Mouse (Mus musculus) limb, embryonic 10.5 days (tissue): ENCODE measurements around the gene Rrp1. TPM values are rescaled to one million over a fixed set of nuclear protein-coding genes. Genes with fewer than 3 reads are reported as not detected.
A peak's percentile ranks its signal among the peaks of the same experiment; 100 is the strongest.

Source experiments
- DNase-seq: peaks from one replicate; pipeline ENCODE4 v3.0.0-alpha.2; 2017; ENCODE audit warnings: low spot score
- H3K27ac ChIP-seq: fragments of 300-500 bp; sonication (generic); 2 replicates; pipeline ENCODE4 v1.5.1; 2016; ENCODE audit warnings: mild to moderate bottlenecking
- H3K27me3 ChIP-seq: fragments of 300-500 bp; sonication (generic); 2 replicates; pipeline ENCODE4 v1.6.1; 2016; ENCODE audit warnings: low read depth, mild to moderate bottlenecking; ENCODE audit not compliant: poor library complexity, severe bottlenecking
- H3K36me3 ChIP-seq: fragments of 300-500 bp; sonication (generic); 2 replicates; pipeline ENCODE4 v1.6.1; 2016; ENCODE audit warnings: mild to moderate bottlenecking, moderate library complexity
- H3K4me1 ChIP-seq: fragments of 300-500 bp; sonication (generic); 2 replicates; pipeline ENCODE4 v1.6.1; 2016
- H3K4me3 ChIP-seq: fragments of 300-500 bp; sonication (generic); 2 replicates; pipeline ENCODE4 v1.5.1; 2016; ENCODE audit warnings: mild to moderate bottlenecking, moderate library complexity
- H3K9me3 ChIP-seq: fragments of 300-500 bp; sonication (generic); replicated peaks from 2 replicates; pipeline ENCODE4 v1.6.1; 2016; ENCODE audit warnings: mild to moderate bottlenecking
- WGBS: fragments of 180-500 bp; shearing (Covaris S2); methylation state at CpG from one replicate; pipeline ENCODE4 v1.1.7; 2016; 5-methylcytosine and 5-hydroxymethylcytosine counted together
- polyA plus RNA-seq: library from polyadenylated mRNA; unstranded; fragments of >200 nt; fragmentation: Nextera tagmentation; extraction: Ambion mirVana; gene quantifications from 2 replicates; pipeline ENCODE4 v1.2.1, GENCODE M21; 2016

Gene Rrp1
- polyA plus RNA-seq, 1 experiment from 2014 or later: 355 TPM

GRCm38 (mm10) chr10:78440812-78441211 lies 28.0 kb upstream of the Rrp1 start:
- Histone ChIP-seq H3K27ac (no peak overlapping the region), H3K4me1 (peaks cover 3% of the 10 kb centered on the region; the same call in 1 of the 2 replicates), H3K9me3 (no peaks in the 10 kb centered on the region), H3K27me3 (no peaks in the 10 kb centered on the region), H3K4me3 (no peak overlapping the region), H3K36me3 (peaks cover 19% of the 10 kb centered on the region)
- 69% methylated on average over 9 of the region's 9 CpGs for WGBS
- DNase-seq: peak; percentile 45

- H3K9me3 ChIP-seq: no peaks in the 10 kb centered on the region
- no peaks in the 10 kb centered on the region for H3K27me3 ChIP-seq
- WGBS: 92% methylated on average over 7 of the region's 7 CpGs
Observed at GRCm38 (mm10) chr10:78439990-78440389, 27.1 kb upstream of the Rrp1 start.

GRCm38 (mm10) chr10:78439550-78439949 lies 26.7 kb upstream of the Rrp1 start:
- 67% methylated on average over 5 of the region's 5 CpGs for WGBS
- peak; percentile 44 for DNase-seq
- Histone ChIP-seq H3K9me3 (no peaks in the 10 kb centered on the region), H3K27ac (no peak overlapping the region), H3K36me3 (peaks cover 10% of the 10 kb centered on the region), H3K27me3 (no peaks in the 10 kb centered on the region), H3K4me3 (no peak overlapping the region), H3K4me1 (peaks cover 3% of the 10 kb centered on the region; the same call in 1 of the 2 replicates)

More at GRCm38 (mm10) chr10:78439990-78440389, 27.1 kb upstream of the Rrp1 start:
- no peak for DNase-seq
- Histone ChIP-seq H3K4me1 (peaks cover 3% of the 10 kb centered on the region; the same call in 1 of the 2 replicates), H3K27ac (no peak overlapping the region), H3K4me3 (no peak overlapping the region), H3K36me3 (peaks cover 14% of the 10 kb centered on the region)

- Histone ChIP-seq H3K36me3 (no peaks in the 10 kb centered on the region; the same call in 1 of the 2 replicates), H3K4me1 (peaks cover 3% of the 10 kb centered on the region; the same call in 1 of the 2 replicates), H3K4me3 (no peak overlapping the region), H3K9me3 (no peaks in the 10 kb centered on the region), H3K27ac (no peak overlapping the region), H3K27me3 (no peaks in the 10 kb centered on the region)
- peak; percentile 87 for DNase-seq
- WGBS: 17% methylated on average over 5 of the region's 5 CpGs
Observed at GRCm38 (mm10) chr10:78438094-78438493, 25.3 kb upstream of the Rrp1 start.

- DNase-seq: no peak
- Histone ChIP-seq H3K27ac (no peak overlapping the region), H3K9me3 (no peaks in the 10 kb centered on the region), H3K36me3 (peaks cover 15% of the 10 kb centered on the region), H3K4me3 (no peak overlapping the region), H3K27me3 (no peaks in the 10 kb centered on the region), H3K4me1 (peaks cover under 1% of the 10 kb centered on the region; the same call in 1 of the 2 replicates)
- 78% methylated on average over 3 of the region's 3 CpGs for WGBS
Observed at GRCm38 (mm10) chr10:78432853-78433252, 20.0 kb upstream of the Rrp1 start.

GRCm38 (mm10) chr10:78429776-78430175 lies 16.9 kb upstream of the Rrp1 start:
- peaks cover 25% of the 10 kb centered on the region for H3K36me3 ChIP-seq
- H3K4me1 ChIP-seq: peaks cover 18% of the 10 kb centered on the region
- WGBS: 84% methylated on average over 2 of the region's 2 CpGs
- H3K4me3 ChIP-seq: no peak overlapping the region
- no peak overlapping the region for H3K27ac ChIP-seq
- no peaks in the 10 kb centered on the region for H3K27me3 ChIP-seq
- no peaks in the 10 kb centered on the region for H3K9me3 ChIP-seq
- DNase-seq: no peak

- Histone ChIP-seq H3K4me1 (peaks cover 18% of the 10 kb centered on the region), H3K27ac (no peak overlapping the region), H3K4me3 (no peak overlapping the region), H3K9me3 (no peaks in the 10 kb centered on the region), H3K36me3 (peaks cover 25% of the 10 kb centered on the region), H3K27me3 (no peaks in the 10 kb centered on the region)
- no peak for DNase-seq
- 94% methylated on average over 5 of the region's 5 CpGs for WGBS
Observed at GRCm38 (mm10) chr10:78429180-78429579, 16.3 kb upstream of the Rrp1 start.

GRCm38 (mm10) chr10:78428070-78428469 lies 15.2 kb upstream of the Rrp1 start:
- no peak for DNase-seq
- Histone ChIP-seq H3K36me3 (peaks cover 25% of the 10 kb centered on the region), H3K4me3 (no peak overlapping the region), H3K4me1 (peaks cover 18% of the 10 kb centered on the region), H3K9me3 (no peaks in the 10 kb centered on the region), H3K27ac (no peak overlapping the region), H3K27me3 (no peaks in the 10 kb centered on the region)
- WGBS: 93% methylated on average over 11 of the region's 11 CpGs

GRCm38 (mm10) chr10:78426117-78426735 lies 13.4 kb upstream of the Rrp1 start:
- WGBS: 50% methylated on average over 6 of the region's 6 CpGs

GRCm38 (mm10) chr10:78425181-78426041 lies 12.6 kb upstream of the Rrp1 start, which contains the start of gene Cstb:
TSS of gene Cstb (plus strand) at chr10:78425669.
- peak; percentile 88 for DNase-seq
- Histone ChIP-seq H3K27ac (peak within 1 kb of the TSS; percentile 91), H3K36me3 (peaks cover 25% of the 10 kb centered on the region), H3K4me3 (peak within 1 kb of the TSS; percentile 75), H3K9me3 (no peaks in the 10 kb centered on the region), H3K27me3 (no peaks in the 10 kb centered on the region), H3K4me1 (peaks cover 18% of the 10 kb centered on the region)
- 2% methylated on average over 40 of the region's 40 CpGs for WGBS

More at GRCm38 (mm10) chr10:78426117-78426735, 13.4 kb upstream of the Rrp1 start:
- Histone ChIP-seq H3K36me3 (peaks cover 25% of the 10 kb centered on the region), H3K4me1 (peaks cover 18% of the 10 kb centered on the region), H3K27ac (peak overlapping the region; percentile 91), H3K4me3 (peak overlapping the region; percentile 75), H3K9me3 (no peaks in the 10 kb centered on the region), H3K27me3 (no peaks in the 10 kb centered on the region)
- DNase-seq: no peak

GRCm38 (mm10) chr10:78422614-78423013 lies 9.8 kb upstream of the Rrp1 start:
- no peak overlapping the region for H3K27ac ChIP-seq
- 90% methylated on average over 3 of the region's 3 CpGs for WGBS
- no peak overlapping the region for H3K4me3 ChIP-seq
- H3K9me3 ChIP-seq: no peaks in the 10 kb centered on the region
- DNase-seq: no peak
- no peaks in the 10 kb centered on the region for H3K27me3 ChIP-seq
- peaks cover 8% of the 10 kb centered on the region for H3K36me3 ChIP-seq
- H3K4me1 ChIP-seq: peaks cover 18% of the 10 kb centered on the region

GRCm38 (mm10) chr10:78420929-78421328 lies 8.1 kb upstream of the Rrp1 start:
- DNase-seq: no peak
- Histone ChIP-seq H3K27ac (no peak overlapping the region), H3K27me3 (no peaks in the 10 kb centered on the region), H3K36me3 (no peaks in the 10 kb centered on the region), H3K9me3 (no peaks in the 10 kb centered on the region), H3K4me1 (peaks cover 11% of the 10 kb centered on the region), H3K4me3 (no peak overlapping the region)
- WGBS: 89% methylated on average over 2 of the region's 2 CpGs

GRCm38 (mm10) chr10:78418791-78419190 lies 5.9 kb upstream of the Rrp1 start:
- no peaks in the 10 kb centered on the region for H3K27me3 ChIP-seq
- 86% methylated on average over 2 of the region's 2 CpGs for WGBS
- H3K4me1 ChIP-seq: no peaks in the 10 kb centered on the region
- no peaks in the 10 kb centered on the region for H3K9me3 ChIP-seq
- H3K36me3 ChIP-seq: no peaks in the 10 kb centered on the region
- DNase-seq: no peak
- H3K4me3 ChIP-seq: no peak overlapping the region
- no peak overlapping the region for H3K27ac ChIP-seq
